Mouse (Mus musculus) CH12.LX (cell line): ENCODE data around the gene Maml1. TPM values are rescaled to one million over a fixed set of nuclear protein-coding genes. Genes with fewer than 3 reads are reported as not detected.

Experiments used
- DNase-seq: peaks from one replicate; pipeline ENCODE4 v3.0.0-alpha.2; 2013; ENCODE audit errors: extremely low read depth
- H3K27ac ChIP-seq: 2 replicates; pipeline ENCODE4 v1.5.1; 2012; ENCODE audit warnings: low read depth, mild to moderate bottlenecking, control low read depth, moderate library complexity; ENCODE audit not compliant: insufficient read depth
- H3K27me3 ChIP-seq: replicated peaks from 2 replicates; pipeline ENCODE3; 2012; ENCODE audit warnings: inconsistent platforms
- H3K36me3 ChIP-seq, 2 experiments: replicated peaks in 1 of 2; 2 replicates each; pipeline versions ENCODE3 to v1.6.1; 2012; ENCODE audit warnings: inconsistent platforms in 1 of 2, low read length in 1 of 2, mild to moderate bottlenecking in 1 of 2, mixed read lengths in 1 of 2, moderate library complexity in 1 of 2; ENCODE audit not compliant: control insufficient read depth in 1 of 2, insufficient read depth in 1 of 2
- H3K4me1 ChIP-seq, 2 experiments: 2 replicates each; pipeline ENCODE4 v1.6.1; 2012; ENCODE audit warnings: inconsistent platforms in 1 of 2, moderate library complexity in 1 of 2; ENCODE audit not compliant: insufficient read depth in 2 of 2, control insufficient read depth in 1 of 2
- H3K4me2 ChIP-seq: 2 replicates; pipeline ENCODE4 v1.6.1; 2012; ENCODE audit warnings: low read depth, mild to moderate bottlenecking, control low read depth; ENCODE audit not compliant: poor library complexity, insufficient read depth, severe bottlenecking
- H3K4me3 ChIP-seq, 3 experiments: fragments of 150-350 bp in 1 of 3; sonication (generic) in 1 of 3; replicated peaks in 1 of 3; 2 replicates each; pipeline versions ENCODE3 to v1.5.1; 2011 to 2012; ENCODE audit warnings: low read depth in 2 of 3, low read length in 2 of 3, mild to moderate bottlenecking in 2 of 3, moderate library complexity in 2 of 3, control low read depth in 1 of 3, improper control_type of control experiment in 1 of 3, inconsistent platforms in 1 of 3, mixed read lengths in 1 of 3; ENCODE audit not compliant: poor library complexity in 1 of 3
- H3K79me2 ChIP-seq: replicated peaks from 2 replicates; pipeline ENCODE4 v1.6.1; 2012; ENCODE audit warnings: mild to moderate bottlenecking, moderate library complexity; ENCODE audit not compliant: control insufficient read depth, poor library complexity, insufficient read depth, severe bottlenecking; ENCODE audit errors: extremely low read depth
- H3K9ac ChIP-seq: 2 replicates; pipeline ENCODE4 v1.6.1; 2012; ENCODE audit warnings: low read depth, mild to moderate bottlenecking, control low read depth, moderate library complexity; ENCODE audit not compliant: insufficient read depth
- H3K9me3 ChIP-seq: replicated peaks from 2 replicates; pipeline ENCODE3; 2012; ENCODE audit warnings: low read length, inconsistent platforms, mixed read lengths
- BHLHE40 ChIP-seq: IDR thresholded peaks from 2 replicates; pipeline ENCODE4 v1.6.1; 2011; ENCODE audit warnings: mild to moderate bottlenecking, low read depth, low read length, improper control_type of control experiment
- CHD1 ChIP-seq: IDR thresholded peaks from 2 replicates; pipeline ENCODE4 v1.6.1; 2012; ENCODE audit warnings: low read depth, low read length, improper control_type of control experiment, inconsistent platforms
- CHD2 ChIP-seq: IDR thresholded peaks from 2 replicates; pipeline ENCODE4 v1.6.1; 2011; ENCODE audit warnings: low read length, improper control_type of control experiment
- CTCF ChIP-seq, 2 experiments: IDR thresholded peaks in 1 of 2; conservative IDR thresholded peaks in 1 of 2; 2 replicates each; pipeline ENCODE4 v1.5.1; 2011 to 2012; ENCODE audit warnings: low read depth in 2 of 2, low read length in 2 of 2, improper control_type of control experiment in 1 of 2, inconsistent platforms in 1 of 2, mild to moderate bottlenecking in 1 of 2, moderate library complexity in 1 of 2
- E2F4 ChIP-seq: IDR thresholded peaks from 2 replicates; pipeline ENCODE4 v1.6.1; 2011; ENCODE audit warnings: low read depth, low read length, improper control_type of control experiment; ENCODE audit not compliant: insufficient replicate concordance
- ELF1 ChIP-seq: IDR thresholded peaks from 2 replicates; pipeline ENCODE4 v1.6.1; 2014; ENCODE audit warnings: low read depth, mild to moderate bottlenecking, inconsistent platforms, low read length, improper control_type of control experiment
- EP300 ChIP-seq: IDR thresholded peaks from 2 replicates; pipeline ENCODE4 v1.6.1; 2011; ENCODE audit warnings: low read length, improper control_type of control experiment
- HCFC1 ChIP-seq: IDR thresholded peaks from 2 replicates; pipeline ENCODE4 v1.6.1; 2012; ENCODE audit warnings: low read depth, mild to moderate bottlenecking, inconsistent platforms, low read length, improper control_type of control experiment
- IRF4 ChIP-seq: IDR thresholded peaks from 2 replicates; pipeline ENCODE4 v1.6.1; 2014; ENCODE audit warnings: low read depth, mild to moderate bottlenecking, inconsistent platforms, low read length, improper control_type of control experiment
- JUN ChIP-seq: IDR thresholded peaks from 2 replicates; pipeline ENCODE4 v1.6.1; 2011; ENCODE audit warnings: low read depth, mild to moderate bottlenecking, low read length, improper control_type of control experiment, moderate library complexity; ENCODE audit not compliant: insufficient read depth
- KAT2A ChIP-seq: IDR thresholded peaks from 2 replicates; pipeline ENCODE4 v1.6.1; 2012; ENCODE audit warnings: low read length, improper control_type of control experiment, inconsistent platforms; ENCODE audit not compliant: insufficient replicate concordance
- MAFK ChIP-seq: IDR thresholded peaks from 2 replicates; pipeline ENCODE4 v1.6.1; 2011; ENCODE audit warnings: low read length, improper control_type of control experiment; ENCODE audit not compliant: insufficient replicate concordance
- MAX ChIP-seq: IDR thresholded peaks from 2 replicates; pipeline ENCODE4 v1.6.1; 2011; ENCODE audit warnings: low read length, improper control_type of control experiment
- MAZ ChIP-seq: IDR thresholded peaks from 2 replicates; pipeline ENCODE4 v1.6.1; 2012; ENCODE audit warnings: low read depth, mild to moderate bottlenecking, inconsistent platforms, low read length, improper control_type of control experiment, moderate library complexity
- MEF2A ChIP-seq: IDR thresholded peaks from 2 replicates; pipeline ENCODE4 v1.6.1; 2014; ENCODE audit warnings: low read depth, mild to moderate bottlenecking, inconsistent platforms, low read length, improper control_type of control experiment, borderline replicate concordance
- MXI1 ChIP-seq: IDR thresholded peaks from 2 replicates; pipeline ENCODE4 v1.6.1; 2011; ENCODE audit warnings: mild to moderate bottlenecking, low read depth, low read length, improper control_type of control experiment
- MYC ChIP-seq: IDR thresholded peaks from 2 replicates; pipeline ENCODE4 v1.6.1; 2011; ENCODE audit warnings: low read depth, mild to moderate bottlenecking, improper control_type of control experiment, low read length
- NELFE ChIP-seq: IDR thresholded peaks from 2 replicates; pipeline ENCODE4 v1.6.1; 2011; ENCODE audit warnings: low read depth, low read length, improper control_type of control experiment
- PAX5 ChIP-seq: IDR thresholded peaks from 2 replicates; pipeline ENCODE4 v1.6.1; 2012; ENCODE audit warnings: low read length, inconsistent platforms, mixed read lengths
- POLR2A ChIP-seq: IDR thresholded peaks from 2 replicates; pipeline ENCODE4 v1.6.1; 2011; ENCODE audit warnings: low read depth, mild to moderate bottlenecking, improper control_type of control experiment, low read length
- POLR2AphosphoS2 ChIP-seq: IDR thresholded peaks from 2 replicates; pipeline ENCODE4 v1.6.1; 2011; ENCODE audit warnings: low read depth, low read length, improper control_type of control experiment
- RAD21 ChIP-seq: IDR thresholded peaks from 2 replicates; pipeline ENCODE4 v1.6.1; 2011; ENCODE audit warnings: low read depth, mild to moderate bottlenecking, low read length, improper control_type of control experiment, moderate library complexity
- RCOR1 ChIP-seq: conservative IDR thresholded peaks from 2 replicates; pipeline ENCODE4 v1.6.1; 2012; ENCODE audit warnings: low read depth, mild to moderate bottlenecking, inconsistent platforms, low read length, improper control_type of control experiment
- SIN3A ChIP-seq: IDR thresholded peaks from 2 replicates; pipeline ENCODE4 v1.6.1; 2012; ENCODE audit warnings: low read length, improper control_type of control experiment, inconsistent platforms
- SMC3 ChIP-seq: IDR thresholded peaks from 2 replicates; pipeline ENCODE4 v1.6.1; 2011; ENCODE audit warnings: low read depth, low read length, improper control_type of control experiment
- TBP ChIP-seq: conservative IDR thresholded peaks from 2 replicates; pipeline ENCODE4 v1.6.1; 2011; ENCODE audit warnings: low read depth, low read length, improper control_type of control experiment
- TCF12 ChIP-seq: IDR thresholded peaks from 2 replicates; pipeline ENCODE4 v1.6.1; 2014; ENCODE audit warnings: low read depth, mild to moderate bottlenecking, inconsistent platforms, low read length, improper control_type of control experiment
- UBTF ChIP-seq: IDR thresholded peaks from 2 replicates; pipeline ENCODE4 v1.6.1; 2012; ENCODE audit warnings: low read depth, mild to moderate bottlenecking, inconsistent platforms, low read length, improper control_type of control experiment, moderate library complexity
- USF2 ChIP-seq: conservative IDR thresholded peaks from 2 replicates; pipeline ENCODE4 v1.6.1; 2011; ENCODE audit warnings: low read depth, low read length, improper control_type of control experiment
- ZC3H11A ChIP-seq: IDR thresholded peaks from 2 replicates; pipeline ENCODE4 v1.6.1; 2012; ENCODE audit warnings: low read depth, mild to moderate bottlenecking, inconsistent platforms, low read length, improper control_type of control experiment
- ZKSCAN1 ChIP-seq: IDR thresholded peaks from 2 replicates; pipeline ENCODE4 v1.6.1; 2012; ENCODE audit warnings: low read depth, inconsistent platforms, low read length, improper control_type of control experiment, borderline replicate concordance
- ZNF384 ChIP-seq: IDR thresholded peaks from 2 replicates; pipeline ENCODE4 v1.6.1; 2012; ENCODE audit warnings: low read depth, low read length, improper control_type of control experiment, inconsistent platforms
- dilution Hi-C: fragments of 300-500 bp; cut with MboI; formaldehyde crosslinking; loops from 2 replicates; pipeline ENCODE4 v1.14.3; 2020; ENCODE audit warnings: low sequenced_read_pairs; ENCODE audit not compliant: extremely low pct_unique_long_range_greater_than_20kb, extremely low pct_ligation_motif_present
- in situ Hi-C: fragments of 300-500 bp; cut with MboI; formaldehyde crosslinking; loops from 3 replicates; pipeline ENCODE4 v1.14.3; 2019; ENCODE audit warnings: low sequenced_read_pairs, low pct_ligation_motif_present, low pct_unique_long_range_greater_than_20kb, mixed read lengths
- polyA plus RNA-seq: library from polyadenylated mRNA; unstranded; fragments of >175 nt; gene quantifications from 2 replicates; pipeline ENCODE4 v1.2.1, GENCODE M21; 2012; ENCODE audit warnings: low read depth; ENCODE audit not compliant: insufficient read length
- total RNA-seq, 2 experiments: library from RNA; depleted of rRNA; stranded (reverse); fragments of 300-350 nt in 1 of 2; fragments of >200 nt in 1 of 2; gene quantifications; 2 replicates each; pipeline ENCODE4 v1.2.3; 2012 to 2014

Gene Maml1
- total and polyA plus RNA-seq, 3 experiments, result 2.2 to 9.7 (median 5.4) TPM

GRCm38 (mm10) chr11:50326302-50326966 is 34.3 kb upstream of the Maml1 start:
- peak; percentile 49 for DNase-seq
- peak overlapping the region; percentile 82 for H3K9ac ChIP-seq
- no peaks in the 10 kb centered on the region for H3K27me3 ChIP-seq
- no peaks in the 10 kb centered on the region for H3K9me3 ChIP-seq
- dilution Hi-C loops, result no loop called here
- TF ChIP-seq ZKSCAN1 (no peak), MAZ (no peak), MEF2A (no peak), EP300 (no peak), MAFK (no peak), PAX5 (no peak), MAX (no peak), JUN (no peak), SMC3 (no peak), CTCF (conservative IDR thresholded peaks at IDR 0.05 in 1 of 2, IDR thresholded peaks at IDR 0.05 in 1 of 2; ENCODE audit: low read depth in 2 of 2, low read length in 2 of 2) (no peak), USF2 (no peak), CHD1 (peak; percentile 77; the same call in 1 of the 2 replicates), ZC3H11A (no peak), SIN3A (no peak), RAD21 (no peak), KAT2A (no peak), MYC (0 out of 2 replicates have a peak, but pooled peaks have one; percentile 16), NELFE (peak; percentile 76), E2F4 (no peak), TCF12 (no peak), POLR2AphosphoS2 (no peak), RCOR1 (no peak), ELF1 (no peak), TBP (peak; percentile 91), IRF4 (no peak), POLR2A (no peak; the same call in 1 of the 2 replicates), BHLHE40 (no peak), ZNF384 (no peak), CHD2 (no peak), MXI1 (no peak), UBTF (no peak), HCFC1 (0 out of 2 replicates have a peak, but pooled peaks have one; percentile 16)
- H3K27ac ChIP-seq, result peak overlapping the region; percentile 40
- H3K4me2 ChIP-seq, result peak overlapping the region; percentile 92
- H3K36me3 ChIP-seq, result peaks cover 3 to 34% of the 10 kb centered on the region in 2 experiments
- H3K79me2 ChIP-seq, result peaks cover 47% of the 10 kb centered on the region
- in situ Hi-C loops, result loop anchor here (5.0 kb wide), 1 partner anchor 36 kb away; no protein-coding TSS in a partner anchor
- peak overlapping the region; percentile 58 to 100 (median 66) for H3K4me3 ChIP-seq
- H3K4me1 ChIP-seq, result peaks cover 0 to 37% of the 10 kb centered on the region in 2 experiments; a peak in 3 of 4 replicates
